Mouse (Mus musculus) intestine, postnatal 0 days (tissue): ENCODE measurements around the gene Gnb3. TPM values are rescaled to one million over a fixed set of nuclear protein-coding genes. Genes with fewer than 3 reads are reported as not detected.
A peak's percentile ranks its signal among the peaks of the same experiment; 100 is the strongest.

ENCODE experiments used
- ATAC-seq: fragments of 200-750 bp; cut with Nextera tagmentation; 2 replicates; pipeline ENCODE4 v1.8.0; 2017; ENCODE audit warnings: mild to moderate bottlenecking, moderate TSS enrichment, moderate library complexity
- H3K27ac ChIP-seq: fragments of 300-500 bp; sonication (generic); 2 replicates; pipeline ENCODE4 v1.5.1; 2014; ENCODE audit warnings: mild to moderate bottlenecking, low read depth, low read length, moderate library complexity
- H3K27me3 ChIP-seq: fragments of 300-500 bp; sonication (generic); replicated peaks from 2 replicates; pipeline ENCODE4 v1.6.1; 2014; ENCODE audit warnings: low read length, mixed read lengths; ENCODE audit not compliant: control insufficient read depth, insufficient read depth
- H3K36me3 ChIP-seq: fragments of 300-500 bp; sonication (generic); 2 replicates; pipeline ENCODE4 v1.6.1; 2014; ENCODE audit warnings: mild to moderate bottlenecking, moderate library complexity; ENCODE audit not compliant: control insufficient read depth, insufficient read depth
- H3K4me1 ChIP-seq: fragments of 300-500 bp; sonication (generic); replicated peaks from 2 replicates; pipeline ENCODE4 v1.6.1; 2014; ENCODE audit warnings: antibody characterized with exemption, low read length, mixed read lengths; ENCODE audit not compliant: control insufficient read depth, insufficient read depth
- H3K4me2 ChIP-seq: fragments of 300-500 bp; sonication (generic); replicated peaks from 2 replicates; pipeline ENCODE4 v1.6.1; 2014; ENCODE audit warnings: low read depth, mild to moderate bottlenecking, moderate library complexity
- H3K4me3 ChIP-seq: fragments of 300-500 bp; sonication (generic); 2 replicates; pipeline ENCODE4 v1.5.1; 2014; ENCODE audit warnings: low read depth, low read length
- H3K9ac ChIP-seq: fragments of 300-500 bp; sonication (generic); 2 replicates; pipeline ENCODE4 v1.6.1; 2014; ENCODE audit warnings: mild to moderate bottlenecking, low read depth, low read length
- H3K9me3 ChIP-seq: fragments of 300-500 bp; sonication (generic); 2 replicates; pipeline ENCODE4 v1.6.1; 2016; ENCODE audit warnings: mixed run types; ENCODE audit not compliant: control insufficient read depth
- CTCF ChIP-seq: sonication (generic); IDR thresholded peaks from 2 replicates; pipeline ENCODE4 v1.5.1; 2016; ENCODE audit warnings: low read depth, mild to moderate bottlenecking, control low read depth, antibody characterized with exemption, moderate library complexity
- WGBS: fragments of 180-500 bp; shearing (Covaris S2); extraction: QIAGEN DNeasy Blood & Tissue Kit; methylation state at CpG from one replicate; pipeline ENCODE4 v1.1.7; 2014; 5-methylcytosine and 5-hydroxymethylcytosine counted together
- polyA plus RNA-seq: library from polyadenylated mRNA; unstranded; fragments of >200 nt; fragmentation: Nextera tagmentation; extraction: Ambion mirVana; gene quantifications from 2 replicates; pipeline ENCODE4 v1.2.1, GENCODE M21; 2015

Gene Gnb3
- polyA plus RNA-seq, 1 experiment from 2014 or later = 0.42 TPM

DNA sequence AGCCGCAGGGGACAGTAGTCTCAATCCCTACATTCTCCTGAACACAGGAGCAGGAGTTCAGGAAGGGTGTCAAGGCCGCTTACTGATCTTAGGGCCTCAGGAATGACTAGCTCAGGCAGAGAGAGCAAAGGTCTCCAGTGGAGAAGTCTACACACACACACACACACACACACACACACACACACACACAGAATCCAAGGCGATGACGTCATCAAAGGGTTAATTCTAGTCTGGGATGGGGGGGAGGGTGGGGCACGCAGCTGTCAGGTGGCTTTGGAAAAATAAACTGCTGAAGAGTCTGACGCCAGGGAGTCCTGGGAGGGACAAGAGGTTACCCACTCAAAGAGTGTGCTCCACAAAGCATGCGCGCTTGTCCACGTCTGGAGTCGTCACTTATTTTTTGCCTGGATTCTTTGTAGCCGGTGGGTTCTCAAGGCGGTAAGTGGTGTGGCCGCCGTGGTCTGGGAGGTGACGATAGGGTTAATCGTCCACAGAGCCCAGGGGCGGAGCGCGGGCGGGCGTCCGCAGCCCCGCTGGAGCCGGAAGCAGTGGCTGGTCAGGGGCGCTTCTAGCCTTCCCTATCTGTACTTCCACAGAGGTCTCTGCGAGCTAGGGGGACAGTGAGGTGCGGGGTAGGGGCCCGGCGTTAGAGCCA, 31.6 kb downstream of the Gnb3 start, which contains the start of gene Spsb2:
TSS of gene Spsb2 (plus strand) at position 304 of the 655 bp plus-strand sequence.
- no peak for TF ChIP-seq CTCF
- peaks cover 26% of the 10 kb centered on the region; the same call in 1 of the 2 replicates for H3K36me3 ChIP-seq
- H3K4me3 ChIP-seq = peak within 1 kb of the TSS; percentile 64
- peak; percentile 61 for ATAC-seq
- peak within 1 kb of the TSS; percentile 73 for H3K9ac ChIP-seq
- no peaks in the 10 kb centered on the region for H3K9me3 ChIP-seq
- H3K27me3 ChIP-seq = no peaks in the 10 kb centered on the region
- 1% methylated on average over 29 of the region's 29 CpGs for WGBS
- H3K27ac ChIP-seq = peak within 1 kb of the TSS; percentile 95
- H3K4me2 ChIP-seq = peak within 1 kb of the TSS; percentile 95
- H3K4me1 ChIP-seq = peaks cover 14% of the 10 kb centered on the region; the same call in 1 of the 2 replicates

DNA sequence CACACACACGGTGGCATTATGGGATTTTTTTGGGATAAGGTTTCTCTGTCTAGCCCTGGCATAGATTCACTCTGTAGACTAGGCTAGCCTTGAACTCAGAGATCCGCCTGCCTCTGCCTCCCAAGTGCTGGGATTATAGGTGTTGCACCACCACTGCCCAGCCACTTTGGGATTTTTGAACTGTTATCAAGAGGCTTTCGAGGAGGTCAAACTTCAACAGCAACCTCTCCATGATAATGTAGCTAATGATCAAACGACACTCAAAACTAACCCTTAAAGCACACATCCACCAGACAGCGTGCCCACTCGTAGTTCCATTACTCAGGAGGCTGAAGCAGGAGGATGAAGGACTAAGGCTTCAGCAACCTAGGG, 32.1 kb downstream of the Gnb3 start:
- Histone ChIP-seq H3K27ac (peak overlapping the region; percentile 95), H3K9me3 (no peaks in the 10 kb centered on the region), H3K9ac (no peak overlapping the region), H3K36me3 (peaks cover 26% of the 10 kb centered on the region; the same call in 1 of the 2 replicates), H3K27me3 (no peaks in the 10 kb centered on the region), H3K4me3 (peak overlapping the region; percentile 64), H3K4me1 (peaks cover 14% of the 10 kb centered on the region; the same call in 1 of the 2 replicates), H3K4me2 (peak overlapping the region; percentile 95)
- WGBS = 41% methylated on average over 6 of the region's 6 CpGs
- no peak for TF ChIP-seq CTCF
- peak; percentile 2 for ATAC-seq

DNA sequence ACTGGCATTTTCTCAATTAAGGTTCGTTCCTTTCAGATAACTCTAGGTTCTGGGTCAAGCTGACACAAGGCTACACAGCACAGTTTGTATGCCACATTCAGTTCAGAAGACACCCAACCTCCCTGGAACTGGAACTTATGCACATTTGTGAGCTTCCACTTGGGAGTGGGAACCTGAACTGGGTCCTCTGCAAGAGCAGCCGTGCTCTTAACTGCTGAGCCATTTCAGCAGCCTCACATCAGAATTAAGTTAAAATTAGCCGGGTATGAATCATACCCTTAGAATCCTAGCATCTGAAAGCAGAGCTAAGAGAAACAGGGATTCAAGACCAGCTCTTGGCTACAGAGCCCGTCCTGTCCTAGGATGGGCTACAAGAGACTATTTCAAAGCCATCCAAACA, 32.7 kb downstream of the Gnb3 start:
- Histone ChIP-seq H3K4me3 (no peak overlapping the region), H3K9ac (no peak overlapping the region), H3K36me3 (peaks cover 26% of the 10 kb centered on the region; the same call in 1 of the 2 replicates), H3K4me2 (no peak overlapping the region), H3K4me1 (peaks cover 9% of the 10 kb centered on the region; the same call in 1 of the 2 replicates), H3K27ac (0 out of 2 replicates have a peak overlapping the region, but pooled peaks have one; percentile 41), H3K9me3 (no peaks in the 10 kb centered on the region), H3K27me3 (no peaks in the 10 kb centered on the region)
- ATAC-seq = no peak
- TF ChIP-seq CTCF = no peak
- 83% methylated on average over 4 of the region's 4 CpGs for WGBS

DNA sequence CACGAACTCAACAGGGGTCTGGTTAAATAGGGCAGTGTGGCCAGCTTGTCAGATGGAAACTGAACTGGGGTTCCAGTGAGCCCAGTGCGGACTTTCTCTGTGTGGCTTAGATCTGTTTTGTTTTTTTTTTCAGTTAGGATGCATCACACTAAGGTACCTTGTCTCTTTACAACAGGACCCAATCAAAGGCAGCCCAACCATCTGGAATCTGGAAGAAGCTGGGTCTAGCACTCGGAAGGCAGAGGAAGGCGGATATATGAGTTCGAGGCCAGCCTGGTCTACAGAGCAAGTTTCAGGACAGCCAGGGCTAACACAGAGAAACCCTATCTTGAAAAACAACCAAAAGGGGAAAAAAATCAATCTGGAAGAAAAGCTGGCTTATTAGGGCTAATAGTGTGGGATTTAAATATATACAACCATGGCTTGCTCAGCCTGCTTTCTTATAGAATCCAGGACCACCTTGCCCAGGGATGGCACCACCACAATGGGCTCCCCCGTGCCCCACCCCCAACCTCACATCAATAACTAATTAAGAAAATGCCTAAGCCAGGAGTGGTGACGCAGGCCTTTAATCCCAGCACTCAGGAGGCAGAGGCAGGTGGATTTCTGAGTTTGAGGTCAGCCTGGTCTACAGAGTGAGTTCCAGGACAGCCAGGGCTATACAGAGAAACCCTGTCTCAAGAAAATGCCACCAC, 33.5 kb downstream of the Gnb3 start:
- whole genome bisulfite sequencing = 74% methylated on average over 7 of the region's 7 CpGs
- Histone ChIP-seq H3K36me3 (peaks cover 19% of the 10 kb centered on the region; the same call in 1 of the 2 replicates), H3K9ac (peak overlapping the region; percentile 23; the same call in 1 of the 2 replicates), H3K9me3 (no peaks in the 10 kb centered on the region), H3K4me1 (peaks cover 9% of the 10 kb centered on the region; the same call in 1 of the 2 replicates), H3K27me3 (no peaks in the 10 kb centered on the region), H3K4me3 (0 out of 2 replicates have a peak overlapping the region, but pooled peaks have one; percentile 45), H3K4me2 (peak overlapping the region; percentile 78), H3K27ac (peak overlapping the region; percentile 83)
- TF ChIP-seq CTCF = no peak
- no peak for ATAC-seq

DNA sequence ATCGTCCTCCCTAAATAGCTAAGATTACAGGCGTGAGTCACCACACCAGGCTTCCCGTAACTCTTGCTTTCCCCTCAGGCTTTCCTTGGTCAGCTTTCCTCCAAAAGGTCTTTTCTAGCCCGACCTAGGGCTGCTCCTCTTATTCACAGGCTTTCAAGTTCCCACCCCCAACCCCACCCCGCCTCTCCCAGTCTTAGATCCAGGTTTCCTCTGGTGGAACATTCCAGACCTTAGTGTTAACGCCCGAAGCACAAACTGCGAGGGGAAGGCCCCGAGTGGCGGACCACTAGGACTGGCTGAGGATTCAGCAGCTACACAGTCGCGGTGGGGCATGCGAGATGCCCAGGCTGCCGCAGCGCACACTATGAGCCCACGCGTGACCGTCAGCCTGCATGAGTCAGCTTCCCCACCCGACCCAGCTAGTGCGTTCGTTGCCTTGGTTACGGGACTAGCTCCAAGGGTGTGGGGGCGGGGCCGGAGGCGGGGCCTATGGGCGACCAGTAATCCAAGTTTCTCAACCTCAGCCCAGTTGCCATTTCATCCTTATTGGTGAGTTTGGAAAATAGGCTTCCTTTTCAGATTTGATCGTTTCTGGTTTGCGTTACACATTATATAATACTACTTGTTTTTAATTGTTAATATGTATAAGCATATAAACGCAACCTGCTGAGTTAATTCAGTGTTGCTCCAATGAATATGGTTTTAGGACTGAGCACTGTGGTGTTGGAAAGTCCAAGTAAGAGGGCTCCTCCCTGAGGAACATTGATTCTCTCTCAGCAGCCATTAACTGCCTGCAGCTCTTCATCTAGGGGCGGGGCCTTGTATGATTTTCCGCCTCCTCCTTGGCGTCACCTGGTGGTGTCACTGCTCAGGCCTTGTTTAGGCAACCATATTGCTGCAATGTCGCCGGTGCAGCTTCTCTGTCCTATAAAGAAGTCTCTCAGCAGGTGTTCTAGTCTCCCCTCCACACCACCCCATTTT, 34.4 kb downstream of the Gnb3 start:
- H3K4me1 ChIP-seq = peaks cover 9% of the 10 kb centered on the region; the same call in 1 of the 2 replicates
- ATAC-seq = peak; percentile 71

More for the DNA sequence above, 34.4 kb downstream of the Gnb3 start:
- H3K27me3 ChIP-seq = no peaks in the 10 kb centered on the region
- H3K4me2 ChIP-seq = peak overlapping the region; percentile 78
- H3K9ac ChIP-seq = 0 out of 2 replicates have a peak overlapping the region, but pooled peaks have one; percentile 38
- peak overlapping the region; percentile 45 for H3K4me3 ChIP-seq
- peak overlapping the region; percentile 83 for H3K27ac ChIP-seq
- 0 out of 2 replicates have a peak, but pooled peaks cover 9% of the 10 kb centered on the region for H3K36me3 ChIP-seq
- H3K9me3 ChIP-seq = no peaks in the 10 kb centered on the region
- 1% methylated on average over 34 of the region's 34 CpGs for whole genome bisulfite sequencing
- TF ChIP-seq CTCF = peak; percentile 70
